Mouse (Mus musculus) MEL (cell line): ENCODE measurements around the gene Adamtsl1. TPM values are rescaled to one million over a fixed set of nuclear protein-coding genes. Genes with fewer than 3 reads are reported as not detected.

Source experiments
- DNase-seq: peaks from one replicate; pipeline ENCODE4 v3.0.0; 2011; ENCODE audit warnings: low read depth, low spot score
- H3K27ac ChIP-seq: 2 replicates; pipeline ENCODE4 v1.5.1; 2012; ENCODE audit warnings: low read depth, mild to moderate bottlenecking, control low read depth, low read length, moderate library complexity; ENCODE audit not compliant: control insufficient read depth
- H3K27me3 ChIP-seq, 2 experiments: fragments of 150-350 bp in 1 of 2; sonication (generic) in 1 of 2; 2 replicates each; pipeline ENCODE4 v1.6.1; 2012; ENCODE audit warnings: low read length in 2 of 2, mild to moderate bottlenecking in 2 of 2, improper control_type of control experiment in 1 of 2, moderate library complexity in 1 of 2; ENCODE audit not compliant: insufficient read depth in 2 of 2, control insufficient read depth in 1 of 2
- H3K36me3 ChIP-seq, 2 experiments: 2 replicates each; pipeline ENCODE4 v1.6.1; 2012 to 2014; ENCODE audit warnings: low read length in 2 of 2, improper control_type of control experiment in 1 of 2, inconsistent platforms in 1 of 2, mild to moderate bottlenecking in 1 of 2; ENCODE audit not compliant: insufficient read depth in 2 of 2, control insufficient read depth in 1 of 2
- H3K4me1 ChIP-seq, 2 experiments: fragments of 150-350 bp in 1 of 2; sonication (generic) in 1 of 2; 2 replicates each; pipeline ENCODE4 v1.6.1; 2012; ENCODE audit warnings: low read length in 2 of 2, improper control_type of control experiment in 1 of 2, mild to moderate bottlenecking in 1 of 2; ENCODE audit not compliant: insufficient read depth in 2 of 2, control insufficient read depth in 1 of 2
- H3K4me3 ChIP-seq, 2 experiments: fragments of 150-350 bp in 1 of 2; sonication (generic) in 1 of 2; 2 replicates each; pipeline ENCODE4 v1.5.1; 2012; ENCODE audit warnings: low read depth in 2 of 2, low read length in 2 of 2, mild to moderate bottlenecking in 2 of 2, moderate library complexity in 2 of 2, control low read depth in 1 of 2, improper control_type of control experiment in 1 of 2; ENCODE audit not compliant: control insufficient read depth in 1 of 2, insufficient read depth in 1 of 2
- H3K79me2 ChIP-seq: 2 replicates; pipeline ENCODE4 v1.6.1; 2012; ENCODE audit warnings: mild to moderate bottlenecking, low read length, moderate library complexity; ENCODE audit not compliant: control insufficient read depth, poor library complexity, insufficient read depth
- H3K9ac ChIP-seq: 2 replicates; pipeline ENCODE4 v1.6.1; 2012; ENCODE audit warnings: low read depth, mild to moderate bottlenecking, control low read depth, low read length, moderate library complexity; ENCODE audit not compliant: control insufficient read depth, poor library complexity, severe bottlenecking
- H3K9me3 ChIP-seq: fragments of 150-350 bp; sonication (generic); replicated peaks from 2 replicates; pipeline ENCODE4 v1.6.1; 2012; ENCODE audit warnings: mild to moderate bottlenecking, low read length, improper control_type of control experiment, moderate library complexity; ENCODE audit not compliant: insufficient read depth
- CHD2 ChIP-seq: IDR thresholded peaks from 2 replicates; pipeline ENCODE4 v1.6.1; 2011; ENCODE audit warnings: low read length, improper control_type of control experiment
- E2F4 ChIP-seq: IDR thresholded peaks from 2 replicates; pipeline ENCODE4 v1.6.1; 2011; ENCODE audit warnings: low read depth, low read length, improper control_type of control experiment, borderline replicate concordance
- ELF1 ChIP-seq: IDR thresholded peaks from 2 replicates; pipeline ENCODE4 v1.6.1; 2014; ENCODE audit warnings: low read depth, mild to moderate bottlenecking, inconsistent platforms, low read length, improper control_type of control experiment, moderate library complexity
- GABPA ChIP-seq: IDR thresholded peaks from 2 replicates; pipeline ENCODE4 v1.6.1; 2012; ENCODE audit warnings: low read depth, mild to moderate bottlenecking, inconsistent platforms, low read length, improper control_type of control experiment, moderate library complexity
- HCFC1 ChIP-seq: IDR thresholded peaks from 2 replicates; pipeline ENCODE4 v1.6.1; 2012; ENCODE audit warnings: low read depth, mild to moderate bottlenecking, inconsistent platforms, low read length, improper control_type of control experiment, moderate library complexity
- MAFK ChIP-seq: IDR thresholded peaks from 2 replicates; pipeline ENCODE4 v1.6.1; 2011; ENCODE audit warnings: low read depth, mild to moderate bottlenecking, low read length, improper control_type of control experiment, borderline replicate concordance
- MAZ ChIP-seq: IDR thresholded peaks from 2 replicates; pipeline ENCODE4 v1.6.1; 2012; ENCODE audit warnings: low read depth, mild to moderate bottlenecking, inconsistent platforms, low read length, improper control_type of control experiment
- MEF2A ChIP-seq: IDR thresholded peaks from 2 replicates; pipeline ENCODE4 v1.6.1; 2014; ENCODE audit warnings: low read depth, mild to moderate bottlenecking, inconsistent platforms, low read length, improper control_type of control experiment; ENCODE audit not compliant: poor library complexity, insufficient replicate concordance, severe bottlenecking; ENCODE audit errors: extremely low read depth
- MXI1 ChIP-seq: IDR thresholded peaks from 2 replicates; pipeline ENCODE4 v1.6.1; 2011; ENCODE audit warnings: mild to moderate bottlenecking, low read depth, low read length, improper control_type of control experiment
- MYB ChIP-seq: IDR thresholded peaks from 2 replicates; pipeline ENCODE4 v1.6.1; 2011; ENCODE audit warnings: mild to moderate bottlenecking, low read depth, low read length, improper control_type of control experiment
- POLR2AphosphoS2 ChIP-seq: IDR thresholded peaks from 2 replicates; pipeline ENCODE4 v1.6.1; 2011; ENCODE audit warnings: low read length, improper control_type of control experiment
- POLR2AphosphoS5 ChIP-seq: IDR thresholded peaks from 2 replicates; pipeline ENCODE4 v1.6.1; 2012; ENCODE audit warnings: low read depth, borderline replicate concordance, mild to moderate bottlenecking, inconsistent platforms, low read length, moderate library complexity, mixed read lengths
- RAD21 ChIP-seq: IDR thresholded peaks from 2 replicates; pipeline ENCODE4 v1.6.1; 2011; ENCODE audit warnings: mild to moderate bottlenecking, low read depth, low read length, improper control_type of control experiment
- SMC3 ChIP-seq: IDR thresholded peaks from 2 replicates; pipeline ENCODE4 v1.6.1; 2011; ENCODE audit warnings: low read depth, low read length, improper control_type of control experiment
- TAL1 ChIP-seq: IDR thresholded peaks from 2 replicates; pipeline ENCODE4 v1.6.1; 2012; ENCODE audit warnings: mild to moderate bottlenecking, inconsistent platforms, low read length, moderate library complexity, mixed read lengths
- TBP ChIP-seq: IDR thresholded peaks from 2 replicates; pipeline ENCODE4 v1.8.0; 2011; ENCODE audit warnings: low read depth, low read length, improper control_type of control experiment
- UBTF ChIP-seq: IDR thresholded peaks from 2 replicates; pipeline ENCODE4 v1.6.1; 2012; ENCODE audit warnings: low read depth, mild to moderate bottlenecking, inconsistent platforms, low read length, improper control_type of control experiment, moderate library complexity, borderline replicate concordance; ENCODE audit not compliant: insufficient read depth
- ZC3H11A ChIP-seq: IDR thresholded peaks from 2 replicates; pipeline ENCODE4 v1.6.1; 2012; ENCODE audit warnings: low read depth, mild to moderate bottlenecking, inconsistent platforms, low read length, improper control_type of control experiment
- ZNF384 ChIP-seq: IDR thresholded peaks from 2 replicates; pipeline ENCODE4 v1.6.1; 2012; ENCODE audit warnings: low read depth, mild to moderate bottlenecking, inconsistent platforms, low read length, improper control_type of control experiment
- polyA plus RNA-seq, 2 experiments: library from polyadenylated mRNA; stranded (reverse) in 1 of 2; unstranded in 1 of 2; fragments of >175 nt in 1 of 2; fragments of >200 nt in 1 of 2; gene quantifications; 2 replicates each; pipeline versions ENCODE4 v1.2.1 to v1.2.4; 2012; ENCODE audit warnings: low replicate concordance in 2 of 2, low read depth in 1 of 2; ENCODE audit not compliant: insufficient read length in 2 of 2, insufficient read depth in 1 of 2, missing spikeins in 1 of 2
- total RNA-seq: library from RNA; depleted of rRNA; stranded (reverse); fragments of 300-350 nt; gene quantifications from 2 replicates; pipeline ENCODE4 v1.2.3, GENCODE M21; 2012; rRNA removed

The Adamtsl1 gene
- total RNA-seq (not detected in 2 replicates), polyA plus RNA-seq (not detected)

DNA sequence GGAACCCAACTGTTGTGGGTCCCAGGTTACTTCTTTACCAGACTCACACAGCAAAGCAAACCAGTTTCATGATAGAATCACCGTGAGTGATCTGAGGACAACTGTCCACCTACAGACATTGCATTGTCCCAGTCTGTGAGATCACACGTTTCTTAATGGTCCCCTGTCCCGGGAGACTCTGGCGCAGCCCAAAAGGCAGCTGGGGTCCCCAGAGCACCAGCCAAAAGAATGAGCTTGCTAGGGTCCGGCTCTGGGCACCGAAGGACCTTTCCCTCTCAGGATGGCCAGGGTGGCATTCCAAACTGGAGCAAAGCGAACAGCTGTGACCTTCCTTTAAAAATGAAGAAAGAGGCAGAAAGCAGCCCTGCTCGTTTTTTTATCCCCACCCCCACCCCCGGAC is at the start of gene Adamtsl1:
TSS of gene Adamtsl1 (plus strand) at position 381 of the 400 bp plus-strand sequence.
- no peak within 1 kb of the TSS for H3K4me3 ChIP-seq
- DNase-seq = no peak

DNA sequence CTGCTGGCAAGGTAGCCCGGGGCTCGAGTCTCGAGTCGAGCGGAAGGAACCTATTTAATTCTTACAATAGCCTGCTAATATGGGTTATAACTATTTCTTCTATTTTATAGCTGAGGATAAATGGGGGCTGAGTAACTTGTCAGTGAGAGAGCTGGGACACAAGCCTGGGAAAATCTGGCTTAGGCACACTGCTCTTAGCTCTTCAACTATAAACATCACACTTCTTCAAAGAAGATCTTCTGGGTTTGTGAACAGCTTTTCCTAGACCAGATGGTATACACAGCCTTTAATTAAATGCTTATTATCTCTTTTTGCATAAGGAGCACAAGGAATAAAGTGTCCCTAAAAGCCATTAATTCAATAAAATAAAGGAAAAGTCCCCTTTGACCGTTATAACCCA is 30.4 kb upstream of the Adamtsl1 start:
- no peaks in the 10 kb centered on the region for H3K79me2 ChIP-seq
- no peak overlapping the region for H3K9ac ChIP-seq
- no peak for DNase-seq
- TF ChIP-seq MYB = no peak
- no peak for TF ChIP-seq TAL1
- TF ChIP-seq SMC3 = no peak
- TF ChIP-seq UBTF = no peak
- TF ChIP-seq HCFC1 = no peak
- TF ChIP-seq ZNF384 = no peak
- TF ChIP-seq MAFK = no peak
- no peak for TF ChIP-seq ZC3H11A
- no peak for TF ChIP-seq TBP
- TF ChIP-seq POLR2AphosphoS2 = no peak
- no peak for TF ChIP-seq MAZ
- TF ChIP-seq MXI1 = no peak
- no peak for TF ChIP-seq CHD2
- no peak for TF ChIP-seq GABPA
- no peak for TF ChIP-seq MEF2A
- no peak for TF ChIP-seq E2F4
- TF ChIP-seq RAD21 = no peak
- H3K4me3 ChIP-seq = no peak overlapping the region
- H3K27me3 ChIP-seq = no peaks in the 10 kb centered on the region
- no peak overlapping the region for H3K27ac ChIP-seq
- H3K4me1 ChIP-seq = no peaks in the 10 kb centered on the region
- no peaks in the 10 kb centered on the region for H3K9me3 ChIP-seq
- H3K36me3 ChIP-seq = no peaks in the 10 kb centered on the region

More for the DNA sequence above, at the start of gene Adamtsl1:
- Histone ChIP-seq H3K9ac (no peak within 1 kb of the TSS), H3K79me2 (no peaks in the 10 kb centered on the region), H3K27ac (no peak within 1 kb of the TSS), H3K9me3 (no peaks in the 10 kb centered on the region), H3K27me3 (no peaks in the 10 kb centered on the region), H3K36me3 (no peaks in the 10 kb centered on the region), H3K4me1 (no peaks in the 10 kb centered on the region)
- TF ChIP-seq ELF1 (no peak), POLR2AphosphoS5 (no peak), MEF2A (no peak)
